Mouse (Mus musculus): Measurements from ENCODE around the gene Il16. TPM values are rescaled to one million over a fixed set of nuclear protein-coding genes. Genes with fewer than 3 reads are reported as not detected.
A peak's percentile ranks its signal among the peaks of the same experiment; 100 is the strongest.
"Not testable (repeated sequence)": the region's sequence is repeated elsewhere in the genome, so short reads cannot be mapped to it uniquely, and the experiment has no call there.

The Il16 gene
- polyA plus RNA-seq, 1 experiment from 2014 or later = 0.70 TPM

DNA sequence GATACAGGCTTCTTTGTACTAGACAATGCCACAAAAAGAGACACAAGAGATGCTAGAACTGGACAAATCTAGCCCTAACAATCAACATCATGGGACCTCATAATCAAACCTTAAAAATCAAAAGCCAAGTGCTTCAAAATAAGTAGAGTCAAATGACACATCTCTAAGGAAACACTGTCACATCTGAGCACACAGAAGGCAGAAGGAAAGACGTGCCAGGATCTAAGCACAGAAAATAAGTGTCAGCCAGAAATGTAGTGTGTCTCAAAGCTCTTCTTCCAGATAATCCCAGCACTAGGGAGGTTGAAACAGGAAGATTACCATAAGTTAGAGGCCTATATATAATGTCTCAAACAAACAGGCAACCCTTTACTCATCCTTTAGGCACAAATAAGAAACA, 31.9 kb downstream of the Il16 start:
- no peaks in the 10 kb centered on the region for H3K27me3 ChIP-seq (ENCODE audit: control insufficient read depth, insufficient read depth, low read length)
- no peaks in the 10 kb centered on the region for H3K4me1 ChIP-seq (ENCODE audit: control insufficient read depth, insufficient read depth, low read length)
- no peak overlapping the region for H3K9ac ChIP-seq (replicated peaks; ENCODE audit: low read length)
- 76% methylated on average over 1 of the region's 1 CpGs for WGBS
- no peak for ATAC-seq (ENCODE audit: low FRiP score, low TSS enrichment)
- H3K36me3 ChIP-seq (ENCODE audit: control insufficient read depth, insufficient read depth, low read length) = no peaks in the 10 kb centered on the region
- H3K27ac ChIP-seq (replicated peaks; ENCODE audit: low read depth, low read length) = no peak overlapping the region
- H3K4me3 ChIP-seq (replicated peaks; ENCODE audit: low read depth, low read length) = no peak overlapping the region
- no peak for DNase-seq
- H3K4me2 ChIP-seq (ENCODE audit: low read length) = no peak overlapping the region
- H3K9me3 ChIP-seq (ENCODE audit: control insufficient read depth, low read length) = peaks cover 6% of the 10 kb centered on the region; the same call in 1 of the 2 replicates

DNA sequence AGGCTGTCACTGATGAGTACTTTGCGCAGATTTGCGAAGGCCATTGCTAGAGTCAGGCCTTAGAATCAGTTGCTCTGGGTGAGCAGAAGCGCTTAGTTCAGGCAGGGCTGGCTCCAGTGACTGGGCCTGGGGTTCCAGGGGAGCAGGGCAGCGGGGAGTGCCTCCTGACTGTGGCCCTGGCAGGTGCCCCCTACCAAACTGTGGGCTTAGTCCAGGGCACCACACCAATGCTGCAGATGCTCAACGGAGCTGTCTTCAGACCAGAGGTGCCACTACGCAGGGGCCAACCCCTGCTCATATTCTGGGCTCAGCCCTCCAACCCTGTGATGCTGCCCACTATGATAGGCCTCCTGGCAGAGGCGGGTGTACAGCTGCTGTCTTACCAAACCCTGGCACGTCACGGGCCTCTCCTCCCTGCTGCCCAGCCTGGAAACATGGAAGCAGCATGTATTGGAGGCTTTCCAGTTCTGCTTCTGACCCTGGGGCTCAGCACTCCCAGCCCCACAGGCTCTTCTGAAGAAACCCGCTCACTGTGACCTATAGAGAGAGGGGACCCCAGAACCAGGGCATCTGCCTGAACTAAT, 33.8 kb downstream of the Il16 start:
- DNase-seq; ATAC-seq (ENCODE audit: low FRiP score, low TSS enrichment); H3K9me3 ChIP-seq (ENCODE audit: control insufficient read depth, low read length); H3K4me3 ChIP-seq (replicated peaks; ENCODE audit: low read depth, low read length); H3K4me1 ChIP-seq (ENCODE audit: control insufficient read depth, insufficient read depth, low read length); H3K4me2 ChIP-seq (ENCODE audit: low read length); H3K36me3 ChIP-seq (ENCODE audit: control insufficient read depth, insufficient read depth, low read length); H3K27ac ChIP-seq (replicated peaks; ENCODE audit: low read depth, low read length); H3K9ac ChIP-seq (replicated peaks; ENCODE audit: low read length); H3K27me3 ChIP-seq (ENCODE audit: control insufficient read depth, insufficient read depth, low read length): not testable (repeated sequence)
- WGBS = 89% methylated on average over 10 of the region's 10 CpGs

DNA sequence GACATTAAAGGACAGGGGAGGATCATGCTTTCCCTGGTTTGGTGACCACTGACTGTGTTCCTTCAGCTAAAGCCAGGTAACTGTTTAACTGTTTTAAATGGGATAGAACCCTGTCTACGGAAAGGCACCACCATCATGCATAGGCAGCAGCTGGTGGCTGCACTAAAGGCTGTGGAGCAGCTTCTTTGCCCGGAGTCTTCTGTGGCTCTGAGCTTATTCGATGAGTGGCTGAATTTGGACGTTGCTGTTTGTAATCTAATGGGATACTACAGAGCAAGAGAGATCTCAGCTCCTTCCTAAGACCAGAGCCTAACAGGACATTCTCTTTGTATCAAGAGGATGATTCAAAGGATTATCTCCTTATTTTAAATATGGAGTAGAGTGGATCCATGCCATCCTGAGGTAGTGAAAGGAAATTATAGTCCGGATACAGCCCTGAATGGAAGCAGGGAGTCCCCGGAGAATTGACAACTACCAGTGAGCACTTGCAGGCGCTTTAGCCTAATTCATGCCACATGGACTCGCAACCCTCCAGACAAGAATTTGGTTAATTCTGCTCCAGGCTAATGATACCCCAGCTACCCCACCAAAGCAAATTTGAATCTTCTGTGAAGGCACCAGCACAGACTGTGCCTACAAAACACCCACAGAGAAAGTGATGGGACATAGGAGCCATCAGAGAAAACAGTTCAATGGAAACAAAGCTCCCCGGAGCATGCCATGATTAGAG, 42.3 kb downstream of the Il16 start:
- no peak overlapping the region for H3K4me2 ChIP-seq (ENCODE audit: low read length)
- ATAC-seq (ENCODE audit: low FRiP score, low TSS enrichment) = no peak
- H3K4me1 ChIP-seq (ENCODE audit: control insufficient read depth, insufficient read depth, low read length) = no peaks in the 10 kb centered on the region
- 78% methylated on average over 9 of the region's 9 CpGs for WGBS
- H3K9ac ChIP-seq (replicated peaks; ENCODE audit: low read length) = no peak overlapping the region
- H3K9me3 ChIP-seq (ENCODE audit: control insufficient read depth, low read length) = no peaks in the 10 kb centered on the region
- no peak overlapping the region for H3K4me3 ChIP-seq (replicated peaks; ENCODE audit: low read depth, low read length)
- no peaks in the 10 kb centered on the region for H3K36me3 ChIP-seq (ENCODE audit: control insufficient read depth, insufficient read depth, low read length)
- H3K27me3 ChIP-seq (ENCODE audit: control insufficient read depth, insufficient read depth, low read length) = no peaks in the 10 kb centered on the region
- peak; percentile 1 for DNase-seq
- no peak overlapping the region for H3K27ac ChIP-seq (replicated peaks; ENCODE audit: low read depth, low read length)

DNA sequence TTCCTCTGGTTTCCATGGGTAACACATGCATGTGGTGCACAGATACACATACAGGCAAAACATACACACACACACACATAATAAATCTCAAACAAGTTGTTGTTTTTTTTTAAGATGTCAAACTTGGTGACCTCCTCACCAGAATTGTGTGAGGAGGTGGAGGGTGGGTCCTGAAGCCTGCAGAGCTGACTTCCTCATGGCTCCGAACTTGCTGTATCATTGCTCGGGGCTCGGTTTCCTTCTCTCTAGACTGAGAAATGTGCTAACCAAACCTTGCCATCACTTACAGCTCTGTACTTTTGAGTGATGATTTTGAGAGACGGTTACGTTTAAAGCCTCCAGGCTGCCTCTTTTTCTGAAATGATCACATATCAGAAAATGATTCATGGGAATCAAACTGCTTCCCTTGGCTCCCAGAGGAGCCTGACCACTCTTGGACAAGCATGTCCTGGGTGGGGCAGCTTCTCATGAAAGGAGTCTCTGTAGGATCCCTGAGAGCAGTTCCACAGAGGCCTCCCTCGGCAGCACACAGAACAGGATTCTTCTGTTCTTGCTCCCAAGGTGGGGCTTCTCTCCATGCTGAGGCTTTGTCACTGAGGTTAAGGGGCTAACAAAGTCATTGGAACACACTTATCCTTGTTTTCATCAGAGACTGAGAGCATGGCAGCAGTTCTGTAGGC, 46.3 kb downstream of the Il16 start:
- Histone ChIP-seq H3K9ac (replicated peaks; ENCODE audit: low read length) (no peak overlapping the region), H3K4me3 (replicated peaks; ENCODE audit: low read depth, low read length) (no peak overlapping the region), H3K9me3 (ENCODE audit: control insufficient read depth, low read length) (no peaks in the 10 kb centered on the region), H3K27ac (replicated peaks; ENCODE audit: low read depth, low read length) (no peak overlapping the region), H3K4me2 (ENCODE audit: low read length) (no peak overlapping the region), H3K27me3 (ENCODE audit: control insufficient read depth, insufficient read depth, low read length) (no peaks in the 10 kb centered on the region), H3K36me3 (ENCODE audit: control insufficient read depth, insufficient read depth, low read length) (no peaks in the 10 kb centered on the region), H3K4me1 (ENCODE audit: control insufficient read depth, insufficient read depth, low read length) (no peaks in the 10 kb centered on the region)
- ATAC-seq (ENCODE audit: low FRiP score, low TSS enrichment) (no peak), DNase-seq (no peak)
- 87% methylated on average over 6 of the region's 6 CpGs for WGBS

DNA sequence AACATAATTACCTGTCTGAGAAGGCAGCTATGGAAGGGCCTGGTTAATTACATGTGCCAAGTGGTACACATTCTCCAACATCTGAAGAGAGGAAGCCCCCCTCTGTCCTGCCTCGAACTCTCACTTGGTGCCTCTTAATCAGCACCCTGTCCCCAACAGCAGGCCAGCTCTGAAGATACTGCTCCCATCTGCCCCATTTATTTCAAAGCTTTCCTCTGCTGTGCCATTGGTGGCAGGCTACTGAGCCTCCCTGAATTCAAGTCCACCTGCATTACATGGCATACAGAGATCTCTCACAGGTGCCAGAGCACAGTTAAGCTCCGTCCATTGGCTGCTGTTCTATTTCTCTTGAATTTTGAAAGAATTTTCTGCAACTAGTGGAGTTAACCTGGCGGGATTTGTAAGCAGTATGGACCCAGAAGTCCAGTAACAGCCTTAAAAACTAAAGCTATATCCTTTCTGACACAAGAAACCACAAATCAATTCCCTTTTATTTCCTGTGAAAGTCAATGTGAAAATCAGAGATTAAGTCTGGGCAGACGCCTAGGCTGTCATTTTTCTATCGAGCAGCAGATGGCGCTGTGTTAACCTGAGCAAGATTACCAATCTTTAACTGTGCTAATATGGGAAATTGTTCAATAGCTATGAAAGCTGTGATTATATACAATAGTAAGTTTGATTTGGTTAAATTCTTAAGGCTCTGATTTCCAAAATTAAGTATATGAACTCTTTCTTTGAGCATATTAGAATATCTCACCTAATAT, 49.9 kb downstream of the Il16 start:
- Histone ChIP-seq H3K4me3 (replicated peaks; ENCODE audit: low read depth, low read length) (no peak overlapping the region), H3K9me3 (ENCODE audit: control insufficient read depth, low read length) (no peaks in the 10 kb centered on the region), H3K27me3 (ENCODE audit: control insufficient read depth, insufficient read depth, low read length) (no peaks in the 10 kb centered on the region), H3K4me1 (ENCODE audit: control insufficient read depth, insufficient read depth, low read length) (no peaks in the 10 kb centered on the region), H3K4me2 (ENCODE audit: low read length) (no peak overlapping the region), H3K9ac (replicated peaks; ENCODE audit: low read length) (no peak overlapping the region), H3K27ac (replicated peaks; ENCODE audit: low read depth, low read length) (no peak overlapping the region), H3K36me3 (ENCODE audit: control insufficient read depth, insufficient read depth, low read length) (no peaks in the 10 kb centered on the region)
- 31% methylated on average over 6 of the region's 6 CpGs for WGBS
- DNase-seq = peak; percentile 79
- no peak for ATAC-seq (ENCODE audit: low FRiP score, low TSS enrichment)

DNA sequence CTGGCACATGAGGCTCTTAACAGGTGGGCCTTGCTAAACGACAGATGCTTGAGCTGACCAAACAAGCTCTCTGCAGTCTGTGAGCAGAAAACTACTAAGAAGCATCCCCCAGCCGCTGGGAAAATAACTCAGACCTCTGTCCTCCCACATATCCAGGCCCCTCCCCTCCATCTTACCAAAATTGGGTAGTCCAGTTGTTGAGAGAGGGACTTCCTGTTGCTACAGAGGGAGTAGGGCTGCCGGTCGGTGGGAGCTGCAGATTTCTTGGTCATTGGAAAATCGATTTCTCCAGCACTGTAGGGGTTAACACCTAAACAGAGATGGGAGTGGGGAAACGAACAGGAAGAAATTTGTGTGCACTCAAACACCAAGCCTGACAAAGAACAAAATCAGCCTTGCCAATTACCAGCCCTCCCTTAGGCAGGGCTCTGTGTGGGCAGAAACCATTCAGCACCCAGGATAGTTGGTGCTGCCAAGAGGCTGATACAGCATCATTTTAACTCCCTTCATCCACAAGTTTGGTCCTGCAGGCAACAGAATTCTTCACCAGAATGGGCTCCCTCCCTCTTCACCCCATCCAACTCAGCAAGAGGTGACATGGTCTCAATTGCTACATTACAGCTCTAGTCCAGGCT, 62.8 kb downstream of the Il16 start:
- Histone ChIP-seq H3K9me3 (ENCODE audit: control insufficient read depth, low read length) (no peaks in the 10 kb centered on the region), H3K4me2 (ENCODE audit: low read length) (no peak overlapping the region), H3K9ac (replicated peaks; ENCODE audit: low read length) (no peak overlapping the region), H3K27me3 (ENCODE audit: control insufficient read depth, insufficient read depth, low read length) (no peaks in the 10 kb centered on the region), H3K27ac (replicated peaks; ENCODE audit: low read depth, low read length) (no peak overlapping the region), H3K36me3 (ENCODE audit: control insufficient read depth, insufficient read depth, low read length) (no peaks in the 10 kb centered on the region), H3K4me3 (replicated peaks; ENCODE audit: low read depth, low read length) (no peak overlapping the region), H3K4me1 (ENCODE audit: control insufficient read depth, insufficient read depth, low read length) (no peaks in the 10 kb centered on the region)
- ATAC-seq (ENCODE audit: low FRiP score, low TSS enrichment) = no peak
- no peak for DNase-seq
- WGBS = 60% methylated on average over 6 of the region's 6 CpGs

DNA sequence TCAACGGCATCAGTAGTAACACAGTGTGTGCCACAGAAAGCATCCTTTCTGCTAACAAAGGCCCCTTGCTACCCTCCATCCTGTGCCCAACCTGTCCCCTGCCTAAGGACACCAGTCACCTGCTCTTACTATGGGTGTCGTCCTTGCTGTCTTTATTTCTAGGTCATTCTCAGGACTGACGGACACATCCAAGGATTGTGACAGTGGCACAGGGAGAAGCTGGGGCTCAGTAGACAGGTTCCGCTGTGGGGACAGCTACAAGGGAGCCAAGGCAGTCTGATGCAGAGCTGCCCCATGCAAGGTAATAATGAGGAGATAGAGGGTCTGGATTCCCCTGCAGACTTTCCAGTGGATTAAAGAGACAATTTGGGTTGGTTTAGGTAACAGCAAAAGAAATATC, 67.0 kb downstream of the Il16 start:
- no peak for DNase-seq
- Histone ChIP-seq H3K36me3 (ENCODE audit: control insufficient read depth, insufficient read depth, low read length) (no peaks in the 10 kb centered on the region), H3K27ac (replicated peaks; ENCODE audit: low read depth, low read length) (no peak overlapping the region), H3K4me3 (replicated peaks; ENCODE audit: low read depth, low read length) (no peak overlapping the region), H3K4me1 (ENCODE audit: control insufficient read depth, insufficient read depth, low read length) (no peaks in the 10 kb centered on the region), H3K9me3 (ENCODE audit: control insufficient read depth, low read length) (no peaks in the 10 kb centered on the region), H3K27me3 (ENCODE audit: control insufficient read depth, insufficient read depth, low read length) (no peaks in the 10 kb centered on the region), H3K9ac (replicated peaks; ENCODE audit: low read length) (no peak overlapping the region), H3K4me2 (ENCODE audit: low read length) (no peak overlapping the region)
- WGBS = 91% methylated on average over 4 of the region's 4 CpGs
- ATAC-seq (ENCODE audit: low FRiP score, low TSS enrichment) = no peak

DNA sequence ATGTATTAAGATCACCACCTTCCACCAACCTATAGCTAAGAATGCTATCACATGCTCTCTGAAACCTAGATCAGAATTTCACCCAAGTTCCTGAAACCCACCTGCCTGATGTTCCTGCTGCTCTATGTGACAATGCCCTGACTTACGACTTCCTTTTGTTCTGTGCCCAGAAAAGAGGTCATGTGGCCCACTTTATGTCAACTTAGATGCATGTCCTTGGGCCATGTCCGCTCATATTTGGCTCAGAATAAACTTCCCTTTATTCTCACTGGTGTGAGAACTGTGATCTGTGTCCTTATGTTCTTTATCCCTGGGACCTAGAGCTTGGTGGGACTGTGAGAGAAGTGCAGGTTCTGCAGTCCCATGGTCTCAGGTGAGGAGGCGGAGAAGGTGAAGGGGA, 68.2 kb downstream of the Il16 start:
- H3K4me1 ChIP-seq (ENCODE audit: control insufficient read depth, insufficient read depth, low read length) = no peaks in the 10 kb centered on the region
- 81% methylated on average over 3 of the region's 3 CpGs for WGBS
- H3K9ac ChIP-seq (replicated peaks; ENCODE audit: low read length) = no peak overlapping the region
- H3K9me3 ChIP-seq (ENCODE audit: control insufficient read depth, low read length) = no peaks in the 10 kb centered on the region
- no peak overlapping the region for H3K27ac ChIP-seq (replicated peaks; ENCODE audit: low read depth, low read length)
- no peaks in the 10 kb centered on the region for H3K36me3 ChIP-seq (ENCODE audit: control insufficient read depth, insufficient read depth, low read length)
- no peak overlapping the region for H3K4me2 ChIP-seq (ENCODE audit: low read length)
- no peak for DNase-seq
- no peak for ATAC-seq (ENCODE audit: low FRiP score, low TSS enrichment)
- H3K4me3 ChIP-seq (replicated peaks; ENCODE audit: low read depth, low read length) = no peak overlapping the region
- no peaks in the 10 kb centered on the region for H3K27me3 ChIP-seq (ENCODE audit: control insufficient read depth, insufficient read depth, low read length)

Data from midbrain, embryonic 14.5 days (tissue).